Mouse (Mus musculus) heart, embryonic 15.5 days (tissue): ENCODE data around the gene Obox3. TPM values are rescaled to one million over a fixed set of nuclear protein-coding genes. Genes with fewer than 3 reads are reported as not detected.
"Not testable (repeated sequence)": the region's sequence is repeated elsewhere in the genome, so short reads cannot be mapped to it uniquely, and the experiment has no call there.

ENCODE experiments used
- ATAC-seq: fragments of 200-750 bp; cut with Nextera tagmentation; replicated peaks from 2 replicates; pipeline ENCODE4 v1.8.0; 2017; ENCODE audit warnings: low read depth, moderate TSS enrichment; ENCODE audit not compliant: insufficient number of reproducible peaks, insufficient read depth, low FRiP score
- H3K27ac ChIP-seq: fragments of 300-500 bp; sonication (generic); 2 replicates; pipeline ENCODE4 v1.5.1; 2015; ENCODE audit warnings: mild to moderate bottlenecking, inconsistent platforms
- H3K27me3 ChIP-seq: fragments of 300-500 bp; sonication (generic); 2 replicates; pipeline ENCODE4 v1.6.1; 2015; ENCODE audit warnings: inconsistent platforms
- H3K36me3 ChIP-seq: fragments of 300-500 bp; sonication (generic); 2 replicates; pipeline ENCODE4 v1.6.1; 2015; ENCODE audit warnings: mild to moderate bottlenecking, inconsistent platforms
- H3K4me1 ChIP-seq: fragments of 300-500 bp; sonication (generic); replicated peaks from 2 replicates; pipeline ENCODE4 v1.6.1; 2015; ENCODE audit warnings: inconsistent platforms
- H3K4me2 ChIP-seq: fragments of 300-500 bp; sonication (generic); 2 replicates; pipeline ENCODE4 v1.6.1; 2015; ENCODE audit warnings: inconsistent platforms, mild to moderate bottlenecking, moderate library complexity
- H3K4me3 ChIP-seq: fragments of 300-500 bp; sonication (generic); 2 replicates; pipeline ENCODE4 v1.5.1; 2015; ENCODE audit warnings: mild to moderate bottlenecking, inconsistent platforms
- H3K9ac ChIP-seq: fragments of 300-500 bp; sonication (generic); 2 replicates; pipeline ENCODE4 v1.6.1; 2015; ENCODE audit warnings: mild to moderate bottlenecking, inconsistent platforms
- H3K9me3 ChIP-seq: fragments of 300-500 bp; sonication (generic); replicated peaks from 2 replicates; pipeline ENCODE4 v1.6.1; 2016; ENCODE audit warnings: inconsistent platforms
- WGBS: fragments of 180-500 bp; shearing (Covaris S2); methylation state at CpG from one replicate; pipeline ENCODE4 v1.1.7; 2015; ENCODE audit warnings: mixed read lengths; 5-methylcytosine and 5-hydroxymethylcytosine counted together
- polyA plus RNA-seq: library from polyadenylated mRNA; unstranded; fragments of >200 nt; fragmentation: Nextera tagmentation; extraction: Ambion mirVana; gene quantifications from 2 replicates; pipeline ENCODE4 v1.2.1, GENCODE M21; 2015

Obox3 gene
- not detected in 2 replicates for polyA plus RNA-seq

DNA sequence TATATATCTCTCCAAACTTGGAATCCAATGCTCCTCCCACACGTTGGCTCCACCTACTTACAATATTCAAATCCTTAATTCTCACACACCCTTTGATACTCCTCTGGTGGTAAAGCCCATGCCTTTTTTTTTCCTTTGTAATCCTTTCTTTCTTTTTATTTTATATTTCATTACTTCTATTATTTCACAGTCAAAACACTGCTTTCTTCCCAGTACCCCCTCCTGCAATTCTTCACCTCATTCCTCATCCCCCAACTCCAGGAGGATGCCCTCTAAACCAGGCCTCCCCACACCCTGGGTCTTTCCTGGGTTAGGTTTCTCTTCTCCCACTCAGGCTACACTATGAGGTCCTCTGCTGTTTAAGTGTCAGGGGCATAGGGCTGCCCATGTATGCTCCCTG is at the start of gene Obox3:
Obox3 (minus strand) TSS at position 101 of the 400 bp plus-strand sequence.
- 7% methylated on average over 1 of the region's 1 CpGs for WGBS
- H3K4me1 ChIP-seq, H3K27me3 ChIP-seq, H3K27ac ChIP-seq, H3K9ac ChIP-seq, H3K4me2 ChIP-seq, H3K4me3 ChIP-seq, H3K9me3 ChIP-seq, ATAC-seq, H3K36me3 ChIP-seq: not testable (repeated sequence)

DNA sequence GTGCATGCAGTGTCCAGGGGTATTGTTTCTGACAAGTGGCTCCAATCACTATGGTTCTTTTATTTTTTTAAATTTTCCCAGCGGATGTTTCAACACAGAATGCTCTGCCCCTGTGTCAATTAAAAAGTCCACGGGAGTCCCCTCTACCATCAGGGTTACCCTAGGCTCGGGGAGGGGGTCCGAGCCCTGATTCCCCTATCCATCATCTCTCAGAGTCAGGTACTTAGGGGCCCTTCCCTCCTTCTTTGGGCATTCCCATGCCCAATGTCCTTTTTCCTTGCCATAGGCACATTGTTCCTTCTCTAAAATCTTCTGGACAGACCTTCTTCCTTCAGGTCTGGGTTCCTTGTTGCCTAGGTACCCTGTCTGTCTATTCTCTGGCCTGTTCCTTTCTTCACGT is 130.3 kb downstream of the Obox3 start:
- H3K36me3 ChIP-seq, ATAC-seq, H3K27ac ChIP-seq, H3K4me2 ChIP-seq, H3K9ac ChIP-seq, H3K4me1 ChIP-seq, H3K9me3 ChIP-seq, H3K4me3 ChIP-seq, H3K27me3 ChIP-seq: not testable (repeated sequence)
- 62% methylated on average over 5 of the region's 5 CpGs for WGBS

Other genes with a start within 250 kb of the Obox3 start
- gene Obox5, start 110.2 kb upstream of the Obox3 start, polyA plus RNA-seq, result not detected in 2 replicates
- gene Obox6, start 199.8 kb upstream of the Obox3 start, polyA plus RNA-seq, result not detected in 2 replicates
- not detected in 2 replicates for gene Crx, start 240.1 kb upstream of the Obox3 start, polyA plus RNA-seq
- gene Crxos, start 242.7 kb upstream of the Obox3 start, polyA plus RNA-seq, result not detected in 2 replicates